Mouse (Mus musculus): ENCODE data around the gene Slc16a5. TPM values are rescaled to one million over a fixed set of nuclear protein-coding genes. Genes with fewer than 3 reads are reported as not detected.
A peak's percentile ranks its signal among the peaks of the same experiment; 100 is the strongest.

Slc16a5 gene
- total RNA-seq (2021) = not detected

GRCm38 (mm10) chr11:115462243-115462891, at the start of gene Slc16a5:
Slc16a5 (plus strand) TSS chr11:115462474.
- DNase-seq (ENCODE audit: low spot score in 2 of 2) = no peak
- intact Hi-C loops (cut with DNase I) = no loop called here

GRCm38 (mm10) chr11:115419531-115420237, 42.6 kb upstream of the Slc16a5 start, which contains the start of the genes Atp5h and Kctd2:
Atp5h (minus strand) TSS chr11:115419962.
Kctd2 (plus strand) TSS chr11:115420128.
- peak; percentile 94 to 96 for DNase-seq (ENCODE audit: low spot score in 2 of 2)
- intact Hi-C loops (cut with DNase I) = loop anchor here (2.0 kb wide), 2 partner anchors 53 to 55 kb away; partner anchors contain the start of genes Armc7 and Hid1

- intact Hi-C loops (cut with DNase I) = loop anchor here (2.0 kb wide), 2 partner anchors 54 kb away; partner anchors contain the start of genes Armc7 and Hid1
Observed at GRCm38 (mm10) chr11:115420336-115421190, 41.7 kb upstream of the Slc16a5 start.

GRCm38 (mm10) chr11:115421328-115421727, 40.9 kb upstream of the Slc16a5 start:
- intact Hi-C loops (cut with DNase I) = loop anchor here (2.0 kb wide), 2 partner anchors 53 to 55 kb away; partner anchors contain the start of genes Armc7 and Hid1
- DNase-seq (ENCODE audit: low spot score in 2 of 2) = no peak

More at GRCm38 (mm10) chr11:115420336-115421190, 41.7 kb upstream of the Slc16a5 start:
- DNase-seq (ENCODE audit: low spot score in 2 of 2) = peak; percentile 55 to 66

- DNase-seq (ENCODE audit: low spot score in 2 of 2) = no peak
- intact Hi-C loops (cut with DNase I) = loop anchor here (2.0 kb wide), 2 partner anchors 53 to 55 kb away; partner anchors contain the start of genes Armc7 and Hid1
Observed at GRCm38 (mm10) chr11:115421972-115422371, 40.3 kb upstream of the Slc16a5 start.

GRCm38 (mm10) chr11:115423091-115423490, 39.2 kb upstream of the Slc16a5 start:
- intact Hi-C loops (cut with DNase I) = no loop called here
- no peak for DNase-seq (ENCODE audit: low spot score in 2 of 2)

- no peak for DNase-seq (ENCODE audit: low spot score in 2 of 2)
- intact Hi-C loops (cut with DNase I) = no loop called here
Observed at GRCm38 (mm10) chr11:115424666-115425065, 37.6 kb upstream of the Slc16a5 start.

GRCm38 (mm10) chr11:115425671-115426070, 36.6 kb upstream of the Slc16a5 start:
- DNase-seq (ENCODE audit: low spot score in 2 of 2) = no peak
- intact Hi-C loops (cut with DNase I) = no loop called here

GRCm38 (mm10) chr11:115427482-115428331, 34.6 kb upstream of the Slc16a5 start:
- intact Hi-C loops (cut with DNase I) = loop anchor here (2.0 kb wide), 1 partner anchor 47 kb away; the partner anchor contains the start of gene Armc7
- DNase-seq (ENCODE audit: low spot score in 2 of 2) = peak; percentile 72 to 73

GRCm38 (mm10) chr11:115429307-115429706, 33.0 kb upstream of the Slc16a5 start:
- peak in 1 of 2 experiments; percentile 58 for DNase-seq (ENCODE audit: low spot score in 2 of 2)
- intact Hi-C loops (cut with DNase I) = loop anchor here (2.0 kb wide), 1 partner anchor 45 kb away; the partner anchor contains the start of gene Armc7

- intact Hi-C loops (cut with DNase I) = no loop called here
- no peak for DNase-seq (ENCODE audit: low spot score in 2 of 2)
Observed at GRCm38 (mm10) chr11:115430561-115430960, 31.7 kb upstream of the Slc16a5 start.

- DNase-seq (ENCODE audit: low spot score in 2 of 2) = no peak
- intact Hi-C loops (cut with DNase I) = no loop called here
Observed at GRCm38 (mm10) chr11:115432814-115433213, 29.5 kb upstream of the Slc16a5 start.

- intact Hi-C loops (cut with DNase I) = no loop called here
- DNase-seq (ENCODE audit: low spot score in 2 of 2) = no peak
Observed at GRCm38 (mm10) chr11:115433342-115433741, 28.9 kb upstream of the Slc16a5 start.

GRCm38 (mm10) chr11:115435596-115436337, 26.5 kb upstream of the Slc16a5 start:
- DNase-seq (ENCODE audit: low spot score in 2 of 2) = no peak
- intact Hi-C loops (cut with DNase I) = no loop called here

- no peak for DNase-seq (ENCODE audit: low spot score in 2 of 2)
- intact Hi-C loops (cut with DNase I) = no loop called here
Observed at GRCm38 (mm10) chr11:115437571-115438122, 24.6 kb upstream of the Slc16a5 start.

- intact Hi-C loops (cut with DNase I) = no loop called here
Observed at GRCm38 (mm10) chr11:115439326-115439725, 22.9 kb upstream of the Slc16a5 start.

GRCm38 (mm10) chr11:115439906-115440595, 22.2 kb upstream of the Slc16a5 start, which contains the start of gene Trim80:
Trim80 (plus strand) TSS chr11:115440545.
- no peak for DNase-seq (ENCODE audit: low spot score in 2 of 2)
- intact Hi-C loops (cut with DNase I) = no loop called here

More at GRCm38 (mm10) chr11:115439326-115439725, 22.9 kb upstream of the Slc16a5 start:
- DNase-seq (ENCODE audit: low spot score in 2 of 2) = no peak
